Mouse (Mus musculus) T-cell, adult 2 months (primary cell): ENCODE data around the gene Catsperd.

Experiments used
- DNase-seq: peaks from one replicate; pipeline ENCODE4 v3.0.0; 2022; ENCODE audit warnings: low spot score

Gene Catsperd

GRCm38 (mm10) chr17:56666384-56666783 lies 38.4 kb downstream of the Catsperd start:
- DNase-seq, result no peak

GRCm38 (mm10) chr17:56667591-56667990 lies 39.6 kb downstream of the Catsperd start:
- DNase-seq, result no peak

- DNase-seq, result peak; percentile 81
Measured at GRCm38 (mm10) chr17:56668384-56669144, 40.6 kb downstream of the Catsperd start.

GRCm38 (mm10) chr17:56669766-56670165 lies 41.8 kb downstream of the Catsperd start:
- DNase-seq, result no peak

GRCm38 (mm10) chr17:56672941-56673646 lies 45.2 kb downstream of the Catsperd start, which contains the start of gene Ranbp3:
Gene Ranbp3 (plus strand): TSS chr17:56673294.
- peak; percentile 100 for DNase-seq

GRCm38 (mm10) chr17:56673647-56674416 lies 45.9 kb downstream of the Catsperd start:
- no peak for DNase-seq

- no peak for DNase-seq
Measured at GRCm38 (mm10) chr17:56681791-56682190, 53.8 kb downstream of the Catsperd start.

DNA sequence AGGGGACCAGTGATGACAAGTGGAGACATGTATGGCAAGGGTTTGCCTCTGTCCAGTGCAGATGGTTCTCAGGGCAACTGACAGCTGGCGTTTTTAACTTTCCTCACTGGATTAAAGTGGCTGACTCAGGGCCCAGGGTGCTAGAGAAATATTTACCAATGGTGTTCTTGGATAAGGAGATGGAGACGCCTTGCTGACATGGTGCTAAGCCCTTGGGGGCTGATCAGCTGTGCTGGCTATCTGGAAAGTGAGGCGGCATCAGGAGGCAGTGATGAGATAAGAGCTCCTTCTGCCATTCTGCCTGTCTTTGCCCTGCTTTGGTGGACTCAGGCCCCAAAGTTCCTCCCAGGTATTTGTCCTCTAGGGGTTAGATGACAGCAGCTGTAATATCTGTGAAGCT lies 54.9 kb downstream of the Catsperd start:
- no peak for DNase-seq

- no peak for DNase-seq
Measured at GRCm38 (mm10) chr17:56683546-56684140, 55.7 kb downstream of the Catsperd start.

DNA sequence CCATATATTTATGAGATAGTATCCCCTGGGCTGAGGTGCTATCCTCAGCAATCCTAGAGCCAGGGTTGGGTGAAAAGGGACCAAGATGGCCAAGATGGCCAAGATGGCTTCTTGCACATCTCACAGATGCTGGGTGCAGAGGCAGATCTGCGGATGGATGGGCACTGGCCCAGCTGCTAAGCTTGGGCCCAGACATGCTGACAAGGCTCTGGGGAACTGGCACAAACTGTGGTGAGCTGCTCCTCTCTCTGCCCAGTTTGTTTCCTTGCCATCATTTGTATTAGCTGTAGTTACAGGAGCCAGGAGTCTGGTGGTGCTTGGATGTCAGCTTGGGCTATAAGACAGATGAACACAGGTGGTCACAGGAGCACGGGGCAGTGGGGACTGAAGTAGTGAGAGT lies 56.7 kb downstream of the Catsperd start:
- no peak for DNase-seq

DNA sequence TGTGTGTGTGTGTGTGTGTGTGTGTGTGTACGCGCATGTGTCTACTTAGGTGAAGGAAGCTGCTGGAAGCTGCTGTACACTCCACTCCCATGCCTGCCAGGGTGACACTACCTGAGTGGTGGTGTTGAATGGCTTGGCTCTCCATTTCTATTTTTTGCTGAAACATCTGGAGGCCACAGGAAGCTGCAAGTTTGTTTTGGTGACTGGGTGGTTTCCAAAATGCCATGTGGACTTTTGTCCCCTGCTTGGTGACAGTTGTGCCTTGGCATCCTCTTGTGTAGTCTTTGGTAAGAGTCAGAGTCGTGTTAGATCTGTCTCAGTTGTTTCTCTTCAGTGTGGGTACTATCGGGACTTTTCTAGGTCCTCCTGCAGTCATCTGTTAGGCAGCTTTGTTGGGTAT lies 58.9 kb downstream of the Catsperd start:
- no peak for DNase-seq

DNA sequence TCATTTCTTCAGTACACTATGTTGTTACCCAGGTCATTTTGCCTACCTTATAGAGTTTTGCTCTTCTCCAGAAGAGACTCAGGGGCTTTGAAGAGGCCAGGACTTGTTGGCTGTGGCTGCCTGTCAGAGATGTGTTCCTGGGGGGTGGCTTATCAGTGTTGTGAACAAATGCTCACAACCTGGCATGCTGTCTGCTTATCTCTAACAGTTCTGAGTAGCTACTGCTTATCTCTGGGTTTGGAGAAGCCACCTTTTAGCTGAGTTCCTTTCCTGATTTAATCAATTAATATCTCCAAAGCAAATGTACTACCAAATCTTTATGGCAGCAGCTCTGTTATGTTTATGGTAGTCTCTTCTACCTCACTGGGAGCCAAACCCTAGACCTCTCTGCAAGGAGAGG lies 60.1 kb downstream of the Catsperd start:
- DNase-seq, result no peak

GRCm38 (mm10) chr17:56688689-56689088 lies 60.7 kb downstream of the Catsperd start:
- DNase-seq, result no peak

- no peak for DNase-seq
Measured at GRCm38 (mm10) chr17:56693395-56693794, 65.5 kb downstream of the Catsperd start.

- DNase-seq, result no peak
Measured at GRCm38 (mm10) chr17:56693851-56694310, 65.9 kb downstream of the Catsperd start.

DNA sequence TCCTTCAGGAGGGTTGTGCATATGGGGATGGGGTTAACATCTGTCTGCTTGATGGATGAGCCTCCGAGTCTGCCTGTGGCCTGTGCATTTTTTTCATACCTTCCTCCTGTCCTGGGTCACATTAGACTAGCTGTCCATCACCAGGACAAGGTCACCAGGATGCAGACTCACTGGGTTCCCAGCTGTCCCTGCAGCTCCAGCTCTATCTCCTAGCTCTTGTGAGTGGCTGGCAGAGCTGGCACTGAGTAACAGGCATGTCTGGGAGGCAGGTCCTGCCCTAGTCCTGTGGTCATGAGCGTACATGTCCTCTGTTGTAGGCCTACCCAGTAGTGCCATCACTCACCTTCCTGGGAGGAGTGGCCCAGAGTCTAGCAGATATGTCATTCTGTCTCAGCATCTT lies 72.5 kb downstream of the Catsperd start:
- no peak for DNase-seq

DNA sequence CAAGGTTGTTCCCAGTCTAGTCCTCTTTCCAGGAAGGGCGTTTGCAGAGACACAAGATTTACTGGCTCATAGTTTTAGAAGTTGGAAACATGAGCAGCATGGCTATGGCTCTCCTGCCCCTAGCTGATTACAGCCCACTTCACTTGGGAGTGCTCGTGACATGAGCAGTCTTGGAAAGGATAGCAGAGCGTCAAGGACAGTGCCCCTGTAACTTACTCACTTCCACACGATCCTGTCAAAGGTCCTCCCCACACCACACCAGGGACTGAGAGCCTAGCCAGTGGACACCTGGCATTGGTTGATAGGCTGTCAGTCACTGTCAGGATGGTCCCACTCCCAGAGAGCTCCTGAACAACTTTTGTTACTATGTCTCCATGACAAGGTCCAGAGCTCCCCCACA lies 75.1 kb downstream of the Catsperd start:
- DNase-seq, result no peak

GRCm38 (mm10) chr17:56706515-56706914 lies 78.6 kb downstream of the Catsperd start:
- DNase-seq, result no peak

- no peak for DNase-seq
Measured at GRCm38 (mm10) chr17:56708692-56709091, 80.7 kb downstream of the Catsperd start.

- DNase-seq, result no peak
Measured at GRCm38 (mm10) chr17:56709708-56710107, 81.8 kb downstream of the Catsperd start.
